Mouse (Mus musculus) testis, adult 2 months (tissue): ENCODE results near the gene Popdc2.

Experiments used
- CTCF ChIP-seq: fragments of 200-500 bp; IDR thresholded peaks from 2 replicates; pipeline ENCODE4 v1.5.1; 2012; ENCODE audit warnings: low read depth, mild to moderate bottlenecking, inconsistent platforms, low read length, moderate library complexity; ENCODE audit not compliant: control insufficient read depth, insufficient read depth, insufficient replicate concordance
- POLR2A ChIP-seq: fragments of 200-500 bp; IDR thresholded peaks from 2 replicates; pipeline ENCODE4 v1.6.1; 2012; ENCODE audit warnings: low read depth, mild to moderate bottlenecking, inconsistent platforms, low read length, moderate library complexity; ENCODE audit not compliant: control insufficient read depth

- TF ChIP-seq POLR2A (no peak), CTCF (no peak)
Measured at GRCm38 (mm10) chr16:38359241-38359640, 2.8 kb upstream of the Popdc2 start.
